Mouse (Mus musculus) forebrain, postnatal 0 days (tissue): ENCODE measurements around the gene Med10. TPM values are rescaled to one million over a fixed set of nuclear protein-coding genes. Genes with fewer than 3 reads are reported as not detected.
A peak's percentile ranks its signal among the peaks of the same experiment; 100 is the strongest.

Experiments used
- ATAC-seq: fragments of 200-750 bp; cut with Nextera tagmentation; 2 replicates; pipeline ENCODE4 v1.8.0; 2017; ENCODE audit warnings: mild to moderate bottlenecking, moderate library complexity
- DNase-seq: peaks from one replicate; pipeline ENCODE4 v3.0.0-alpha.2; 2015
- H3K27ac ChIP-seq: fragments of 300-500 bp; sonication (generic); 2 replicates; pipeline ENCODE4 v1.5.1; 2014; ENCODE audit warnings: low read depth, mild to moderate bottlenecking, antibody characterized with exemption, low read length, moderate library complexity, mixed read lengths
- H3K27me3 ChIP-seq: fragments of 300-500 bp; sonication (generic); 2 replicates; pipeline ENCODE4 v1.6.1; 2014; ENCODE audit warnings: mild to moderate bottlenecking, low read length, mixed read lengths; ENCODE audit not compliant: insufficient read depth
- H3K36me3 ChIP-seq: fragments of 300-500 bp; sonication (generic); 2 replicates; pipeline ENCODE4 v1.6.1; 2014; ENCODE audit warnings: mild to moderate bottlenecking, moderate library complexity; ENCODE audit not compliant: insufficient read depth
- H3K4me1 ChIP-seq: fragments of 300-500 bp; sonication (generic); 2 replicates; pipeline ENCODE4 v1.6.1; 2014; ENCODE audit warnings: antibody characterized with exemption; ENCODE audit not compliant: insufficient read depth
- H3K4me2 ChIP-seq: fragments of 300-500 bp; sonication (generic); 2 replicates; pipeline ENCODE4 v1.6.1; 2014; ENCODE audit warnings: low read depth, mild to moderate bottlenecking, moderate library complexity
- H3K4me3 ChIP-seq: fragments of 300-500 bp; sonication (generic); 2 replicates; pipeline ENCODE4 v1.5.1; 2014; ENCODE audit warnings: low read depth, low read length, mixed read lengths
- H3K9ac ChIP-seq: fragments of 300-500 bp; sonication (generic); 2 replicates; pipeline ENCODE4 v1.6.1; 2014; ENCODE audit warnings: mild to moderate bottlenecking
- H3K9me3 ChIP-seq: fragments of 300-500 bp; sonication (generic); 2 replicates; pipeline ENCODE4 v1.6.1; 2016; ENCODE audit warnings: low read length
- CTCF ChIP-seq: sonication (generic); IDR thresholded peaks from 2 replicates; pipeline ENCODE4 v1.5.1; 2016; ENCODE audit warnings: antibody characterized with exemption, control low read depth, low read depth
- WGBS: fragments of 180-500 bp; shearing (Covaris S2); extraction: QIAGEN DNeasy Blood & Tissue Kit; methylation state at CpG from one replicate; pipeline ENCODE4 v1.1.7; 2014; 5-methylcytosine and 5-hydroxymethylcytosine counted together
- polyA plus RNA-seq: library from polyadenylated mRNA; unstranded; fragments of >200 nt; fragmentation: Nextera tagmentation; extraction: Ambion mirVana; gene quantifications from 2 replicates; pipeline ENCODE4 v1.2.1, GENCODE M21; 2015
- total RNA-seq: library from RNA; depleted of rRNA; stranded (reverse); fragments of >200 nt; gene quantifications from 2 replicates; pipeline ENCODE4 v1.2.3, GENCODE M21; 2014; rRNA removed

Med10 gene
- 58.5 and 77.2 TPM in 2 replicates for total RNA-seq
- 174 and 194 TPM in 2 replicates for polyA plus RNA-seq

- Histone ChIP-seq H3K9me3 (no peaks in the 10 kb centered on the region), H3K9ac (no peak within 1 kb of the TSS), H3K27ac (no peak within 1 kb of the TSS), H3K27me3 (no peaks in the 10 kb centered on the region), H3K4me1 (no peaks in the 10 kb centered on the region), H3K36me3 (no peaks in the 10 kb centered on the region), H3K4me3 (no peak within 1 kb of the TSS), H3K4me2 (no peak within 1 kb of the TSS)
- DNase-seq: no peak
- no peak for TF ChIP-seq CTCF
- ATAC-seq: no peak
- WGBS: 81% methylated on average over 5 of the region's 5 CpGs
Measured at GRCm38 (mm10) chr13:69802095-69802494, at the start of gene Med10. Gene Med10, plus strand, starts transcription at chr13:69802395.

- ATAC-seq: no peak
- 91% methylated on average over 2 of the region's 2 CpGs for WGBS
- no peaks in the 10 kb centered on the region for H3K9me3 ChIP-seq
Measured at GRCm38 (mm10) chr13:69752875-69753274, 49.3 kb upstream of the Med10 start.

GRCm38 (mm10) chr13:69758979-69759378, 43.2 kb upstream of the Med10 start:
- H3K27me3 ChIP-seq: no peaks in the 10 kb centered on the region
- DNase-seq: peak; percentile 77
- H3K4me2 ChIP-seq: no peak overlapping the region
- H3K36me3 ChIP-seq: no peaks in the 10 kb centered on the region
- H3K9me3 ChIP-seq: no peaks in the 10 kb centered on the region
- 0 out of 2 replicates have a peak, but pooled peaks cover 4% of the 10 kb centered on the region for H3K4me1 ChIP-seq
- no peak overlapping the region for H3K4me3 ChIP-seq
- H3K27ac ChIP-seq: peak overlapping the region; percentile 62
- peak; percentile 95 for ATAC-seq
- no peak for TF ChIP-seq CTCF
- 37% methylated on average over 6 of the region's 6 CpGs for WGBS
- H3K9ac ChIP-seq: no peak overlapping the region

More at GRCm38 (mm10) chr13:69752875-69753274, 49.3 kb upstream of the Med10 start:
- Histone ChIP-seq H3K27ac (no peak overlapping the region), H3K27me3 (no peaks in the 10 kb centered on the region), H3K4me1 (no peaks in the 10 kb centered on the region), H3K9ac (no peak overlapping the region), H3K4me3 (no peak overlapping the region), H3K36me3 (no peaks in the 10 kb centered on the region), H3K4me2 (no peak overlapping the region)
- TF ChIP-seq CTCF: no peak
- no peak for DNase-seq

GRCm38 (mm10) chr13:69761393-69761792, 40.8 kb upstream of the Med10 start:
- Histone ChIP-seq H3K9me3 (no peaks in the 10 kb centered on the region), H3K4me3 (no peak overlapping the region), H3K27me3 (no peaks in the 10 kb centered on the region), H3K36me3 (no peaks in the 10 kb centered on the region), H3K4me2 (no peak overlapping the region), H3K27ac (peak overlapping the region; percentile 58), H3K9ac (no peak overlapping the region), H3K4me1 (0 out of 2 replicates have a peak, but pooled peaks cover 4% of the 10 kb centered on the region)
- 44% methylated on average over 10 of the region's 10 CpGs for WGBS
- no peak for TF ChIP-seq CTCF
- ATAC-seq (peak; percentile 62), DNase-seq (peak; percentile 81)

- Histone ChIP-seq H3K9me3 (no peaks in the 10 kb centered on the region), H3K4me3 (no peak overlapping the region), H3K4me1 (0 out of 2 replicates have a peak, but pooled peaks cover 4% of the 10 kb centered on the region), H3K9ac (no peak overlapping the region), H3K27ac (no peak overlapping the region), H3K4me2 (no peak overlapping the region), H3K27me3 (no peaks in the 10 kb centered on the region), H3K36me3 (no peaks in the 10 kb centered on the region)
- TF ChIP-seq CTCF: no peak
- 0 out of 2 replicates have a peak, but pooled peaks have one; percentile 36 for ATAC-seq
- no peak for DNase-seq
- WGBS: 37% methylated on average over 9 of the region's 9 CpGs
Measured at GRCm38 (mm10) chr13:69764646-69765045, 37.5 kb upstream of the Med10 start.

- 96% methylated on average over 10 of the region's 10 CpGs for WGBS
- H3K9ac ChIP-seq: no peak overlapping the region
- H3K27ac ChIP-seq: no peak overlapping the region
- TF ChIP-seq CTCF: no peak
- no peaks in the 10 kb centered on the region for H3K4me1 ChIP-seq
- no peaks in the 10 kb centered on the region for H3K9me3 ChIP-seq
- H3K27me3 ChIP-seq: no peaks in the 10 kb centered on the region
- ATAC-seq: no peak
- H3K36me3 ChIP-seq: no peaks in the 10 kb centered on the region
- no peak for DNase-seq
- no peak overlapping the region for H3K4me2 ChIP-seq
- H3K4me3 ChIP-seq: no peak overlapping the region
Measured at GRCm38 (mm10) chr13:69768152-69768551, 34.0 kb upstream of the Med10 start.

- Histone ChIP-seq H3K4me3 (no peak overlapping the region), H3K4me2 (no peak overlapping the region), H3K36me3 (no peaks in the 10 kb centered on the region), H3K9me3 (no peaks in the 10 kb centered on the region), H3K27me3 (no peaks in the 10 kb centered on the region), H3K9ac (no peak overlapping the region), H3K27ac (no peak overlapping the region), H3K4me1 (no peaks in the 10 kb centered on the region)
- no peak for TF ChIP-seq CTCF
- WGBS: 68% methylated on average over 12 of the region's 12 CpGs
- peak; percentile 78 for ATAC-seq
- no peak for DNase-seq
Measured at GRCm38 (mm10) chr13:69770538-69771456, 31.4 kb upstream of the Med10 start.
